Mouse (Mus musculus) stomach, embryonic 16.5 days (tissue): ENCODE measurements at regions not wholly inside any gene's neighbourhood (a gene's known extent, or its start where the extent isn't known, plus 50 kb on each side); places are given as distances from the start of the nearest gene placed in this dataset.

Source experiments
- ATAC-seq: fragments of 200-750 bp; cut with Nextera tagmentation; 2 replicates; pipeline ENCODE4 v1.8.0; 2017; ENCODE audit warnings: moderate number of reproducible peaks, moderate TSS enrichment; ENCODE audit not compliant: insufficient read depth, low FRiP score
- H3K27ac ChIP-seq: fragments of 300-500 bp; sonication (generic); 2 replicates; pipeline ENCODE4 v1.5.1; 2014; ENCODE audit warnings: low read length
- H3K27me3 ChIP-seq: fragments of 300-500 bp; sonication (generic); 2 replicates; pipeline ENCODE4 v1.6.1; 2014; ENCODE audit warnings: low read length, control low read depth, mixed read lengths; ENCODE audit not compliant: control insufficient read depth, insufficient read depth
- H3K36me3 ChIP-seq: fragments of 300-500 bp; sonication (generic); 2 replicates; pipeline ENCODE4 v1.6.1; 2014; ENCODE audit warnings: low read length; ENCODE audit not compliant: control insufficient read depth, insufficient read depth
- H3K4me1 ChIP-seq: fragments of 300-500 bp; sonication (generic); 2 replicates; pipeline ENCODE4 v1.6.1; 2014; ENCODE audit warnings: low read length, control low read depth, mixed read lengths; ENCODE audit not compliant: control insufficient read depth, insufficient read depth
- H3K4me2 ChIP-seq: fragments of 300-500 bp; sonication (generic); 2 replicates; pipeline ENCODE4 v1.6.1; 2014; ENCODE audit warnings: low read depth, low read length, mixed read lengths
- H3K4me3 ChIP-seq: fragments of 300-500 bp; sonication (generic); replicated peaks from 2 replicates; pipeline ENCODE4 v1.5.1; 2014; ENCODE audit warnings: mild to moderate bottlenecking, low read length
- H3K9ac ChIP-seq: fragments of 300-500 bp; sonication (generic); 2 replicates; pipeline ENCODE4 v1.6.1; 2014; ENCODE audit warnings: low read length
- H3K9me3 ChIP-seq: fragments of 300-500 bp; sonication (generic); replicated peaks from 2 replicates; pipeline ENCODE4 v1.6.1; 2016; ENCODE audit warnings: low read length, control low read depth; ENCODE audit not compliant: control insufficient read depth
- WGBS: fragments of 180-500 bp; shearing (Covaris S2); extraction: QIAGEN DNeasy Blood & Tissue Kit; methylation state at CpG from one replicate; pipeline ENCODE4 v1.1.7; 2014; 5-methylcytosine and 5-hydroxymethylcytosine counted together

- H3K4me1 ChIP-seq = no peaks in the 10 kb centered on the region
- no peak overlapping the region for H3K9ac ChIP-seq
These were observed 68.7 kb downstream of the Atoh1 start for GRCm38 (mm10) chr6:64797600-64797999.

GRCm38 (mm10) chr6:64798804-64799203, 69.9 kb downstream of the Atoh1 start:
- Histone ChIP-seq H3K4me3 (peak overlapping the region; percentile 41; the same call in 1 of the 2 replicates), H3K9me3 (no peaks in the 10 kb centered on the region), H3K27me3 (no peaks in the 10 kb centered on the region), H3K4me2 (peak overlapping the region; percentile 56), H3K36me3 (no peaks in the 10 kb centered on the region), H3K9ac (no peak overlapping the region), H3K4me1 (no peaks in the 10 kb centered on the region), H3K27ac (no peak overlapping the region)
- WGBS = 51% methylated on average over 5 of the region's 5 CpGs
- no peak for ATAC-seq

More at GRCm38 (mm10) chr6:64797600-64797999, 68.7 kb downstream of the Atoh1 start:
- Histone ChIP-seq H3K4me2 (no peak overlapping the region), H3K36me3 (no peaks in the 10 kb centered on the region), H3K27ac (no peak overlapping the region), H3K9me3 (no peaks in the 10 kb centered on the region), H3K4me3 (no peak overlapping the region), H3K27me3 (no peaks in the 10 kb centered on the region)
- WGBS = 51% methylated on average over 3 of the region's 3 CpGs
- no peak for ATAC-seq

DNA sequence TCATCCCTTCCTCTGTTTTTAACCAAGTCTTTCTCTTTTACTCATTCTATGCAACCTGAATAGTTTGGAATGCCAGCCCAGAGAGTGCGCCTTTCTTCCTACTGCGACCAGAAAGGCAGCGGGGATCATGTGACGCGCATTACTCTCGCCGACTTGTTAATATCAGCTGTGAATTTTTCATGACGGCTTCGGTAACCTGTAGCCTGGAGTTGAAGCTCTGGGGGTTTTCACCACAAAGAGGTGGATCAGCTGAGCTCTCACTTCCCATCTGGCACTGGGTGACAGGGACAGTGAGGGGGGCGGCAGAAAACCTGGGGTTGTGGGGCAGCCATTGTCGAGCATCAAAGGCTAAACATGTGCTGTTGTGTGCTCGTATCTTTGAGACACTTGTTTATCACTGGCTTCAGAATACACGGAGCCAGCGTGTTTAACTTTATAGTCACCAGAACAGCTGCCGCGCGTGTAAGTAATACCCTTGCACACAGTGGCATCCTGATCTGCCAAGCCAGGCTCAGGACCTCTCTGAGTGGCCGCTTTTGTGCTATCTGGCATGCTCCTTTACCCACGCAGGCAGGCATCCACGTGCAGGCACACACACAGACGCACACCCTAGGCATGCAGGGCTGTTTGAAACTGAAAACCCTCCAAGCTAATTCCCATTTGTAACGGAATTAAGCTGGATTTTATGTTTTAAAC, 70.5 kb downstream of the Atoh1 start:
- H3K4me2 ChIP-seq = peak overlapping the region; percentile 56
- no peak for ATAC-seq
- no peak overlapping the region for H3K27ac ChIP-seq
- peak overlapping the region; percentile 41 for H3K4me3 ChIP-seq
- H3K4me1 ChIP-seq = no peaks in the 10 kb centered on the region
- WGBS = 9% methylated on average over 22 of the region's 22 CpGs
- H3K36me3 ChIP-seq = no peaks in the 10 kb centered on the region
- peak overlapping the region; percentile 43; the same call in 1 of the 2 replicates for H3K9ac ChIP-seq
- H3K27me3 ChIP-seq = no peaks in the 10 kb centered on the region
- H3K9me3 ChIP-seq = no peaks in the 10 kb centered on the region

DNA sequence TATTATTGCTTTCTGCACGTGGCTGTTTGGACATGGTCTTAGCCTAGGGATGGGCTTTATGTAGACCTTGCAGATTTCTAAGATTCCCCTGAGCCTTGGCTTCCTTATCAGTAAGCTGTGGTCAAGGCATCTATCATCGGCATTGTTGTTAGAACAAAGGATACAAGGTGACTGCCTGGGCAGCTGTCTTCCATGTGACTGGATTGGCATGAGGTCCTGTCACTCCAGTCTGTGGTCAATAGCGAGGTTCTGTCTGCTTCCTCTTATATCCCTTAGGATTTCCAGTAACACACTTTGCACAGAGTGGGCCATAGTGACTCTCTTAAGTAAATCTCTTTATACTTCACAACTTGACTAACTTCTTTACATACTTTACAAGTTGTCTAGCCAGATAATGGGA, 72.0 kb downstream of the Atoh1 start:
- no peaks in the 10 kb centered on the region for H3K4me1 ChIP-seq
- H3K4me3 ChIP-seq = no peak overlapping the region
- no peaks in the 10 kb centered on the region for H3K36me3 ChIP-seq
- H3K4me2 ChIP-seq = no peak overlapping the region
- WGBS = 42% methylated on average over 3 of the region's 3 CpGs
- H3K27ac ChIP-seq = no peak overlapping the region
- no peak overlapping the region for H3K9ac ChIP-seq
- no peaks in the 10 kb centered on the region for H3K27me3 ChIP-seq
- no peak for ATAC-seq
- H3K9me3 ChIP-seq = no peaks in the 10 kb centered on the region

- Histone ChIP-seq H3K36me3 (no peaks in the 10 kb centered on the region), H3K4me1 (no peaks in the 10 kb centered on the region), H3K9me3 (no peaks in the 10 kb centered on the region), H3K27ac (no peak overlapping the region), H3K9ac (no peak overlapping the region), H3K4me3 (no peak overlapping the region), H3K27me3 (no peaks in the 10 kb centered on the region), H3K4me2 (no peak overlapping the region)
- 81% methylated on average over 1 of the region's 1 CpGs for WGBS
- no peak for ATAC-seq
These were observed 86.2 kb downstream of the Atoh1 start for GRCm38 (mm10) chr6:64815115-64815514.

- no peaks in the 10 kb centered on the region for H3K27me3 ChIP-seq
- no peaks in the 10 kb centered on the region for H3K9me3 ChIP-seq
- no peak for ATAC-seq
- H3K4me2 ChIP-seq = no peak overlapping the region
- 72% methylated on average over 4 of the region's 4 CpGs for WGBS
- H3K27ac ChIP-seq = no peak overlapping the region
- no peak overlapping the region for H3K4me3 ChIP-seq
- no peak overlapping the region for H3K9ac ChIP-seq
- H3K4me1 ChIP-seq = no peaks in the 10 kb centered on the region
- H3K36me3 ChIP-seq = no peaks in the 10 kb centered on the region
These were observed 120.2 kb downstream of the Atoh1 start for GRCm38 (mm10) chr6:64849097-64849648.

DNA sequence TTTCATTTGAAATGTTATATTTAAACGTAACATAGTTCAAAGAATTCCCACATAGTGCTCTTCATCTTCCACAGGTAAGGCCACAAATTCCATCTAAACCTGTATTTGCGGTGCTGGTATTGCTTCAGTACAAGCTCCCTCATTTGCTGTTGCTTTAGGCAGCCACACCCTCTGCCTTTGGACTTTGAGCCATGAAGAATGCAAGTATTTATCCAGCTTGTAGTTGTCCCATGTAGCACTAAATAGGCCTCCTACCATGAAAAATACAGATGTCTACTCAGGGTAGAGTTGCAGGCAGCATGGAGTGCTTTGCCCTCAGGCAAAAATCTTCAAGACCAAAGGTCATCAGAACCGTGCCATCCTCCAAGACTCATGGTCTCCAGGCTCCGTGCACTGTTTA, 134.0 kb downstream of the Atoh1 start:
- no peaks in the 10 kb centered on the region for H3K9me3 ChIP-seq
- 69% methylated on average over 4 of the region's 4 CpGs for WGBS
- no peak overlapping the region for H3K4me3 ChIP-seq
- H3K27me3 ChIP-seq = no peaks in the 10 kb centered on the region
- no peak overlapping the region for H3K9ac ChIP-seq
- no peak overlapping the region for H3K27ac ChIP-seq
- no peak for ATAC-seq
- no peaks in the 10 kb centered on the region for H3K36me3 ChIP-seq
- H3K4me2 ChIP-seq = no peak overlapping the region
- no peaks in the 10 kb centered on the region for H3K4me1 ChIP-seq

DNA sequence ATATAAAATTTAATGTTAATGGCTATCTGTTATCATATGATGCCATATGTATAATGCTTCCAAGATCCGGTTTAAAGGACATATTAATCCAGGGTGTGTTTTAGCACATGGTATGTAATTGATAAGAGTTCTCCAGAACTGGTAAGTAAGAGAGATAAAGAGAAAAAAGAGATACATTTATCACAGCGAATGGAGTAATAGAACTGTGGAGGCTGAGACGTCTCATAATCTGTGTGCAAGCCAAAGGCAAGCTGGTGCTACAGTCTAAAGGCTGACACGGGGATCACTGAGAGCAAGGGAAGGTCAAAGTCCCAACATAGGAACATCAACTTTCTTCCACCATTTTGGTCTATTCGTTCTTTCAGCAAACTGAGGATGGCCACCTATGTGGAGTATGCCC, 146.0 kb upstream of the Smarcad1 start:
- Histone ChIP-seq H3K9ac (no peak overlapping the region), H3K36me3 (no peaks in the 10 kb centered on the region), H3K4me3 (no peak overlapping the region), H3K4me2 (no peak overlapping the region), H3K27me3 (no peaks in the 10 kb centered on the region), H3K27ac (no peak overlapping the region), H3K4me1 (no peaks in the 10 kb centered on the region), H3K9me3 (no peaks in the 10 kb centered on the region)
- 74% methylated on average over 5 of the region's 5 CpGs for whole genome bisulfite sequencing
- ATAC-seq = no peak
